ENCODE assay signal across 11 mouse cellular contexts in genomic region chr3:104319377-104319776, GRCm38 (mm10).
DNase-seq lines count a peak whose midpoint lies in the region; ATAC-seq and TF ChIP-seq lines count a peak whose summit lies in the region.
"Had no signal": no experiment of that assay in that cellular context is flagged by ENCODE, and none has a peak within 500 bp of the region (broad histone marks: within the 10 kb centered on the region; RNA-seq: fewer than 3 reads in every experiment).

No protein-coding gene starts in this region.

- no peak overlapping the region for H3K4me2 ChIP-seq in forebrain, embryonic 13.5 days
- no peak overlapping the region for H3K4me2 ChIP-seq in hindbrain, embryonic 16.5 days (ENCODE audit: low read length)
- H3K4me2 ChIP-seq in midbrain, embryonic 14.5 days (ENCODE audit: low read length), result no peak overlapping the region

- no peaks in the 10 kb centered on the region for H3K9me3 ChIP-seq in forebrain, embryonic 13.5 days (replicated peaks)
- H3K9me3 ChIP-seq in hindbrain, embryonic 16.5 days (ENCODE audit: control insufficient read depth, low read length), result no peaks in the 10 kb centered on the region
- H3K9me3 ChIP-seq in midbrain, embryonic 14.5 days (ENCODE audit: control insufficient read depth, low read length), result no peaks in the 10 kb centered on the region

- TF ChIP-seq CTCF in kidney, adult 2 months (conservative IDR thresholded peaks at IDR 0.05; ENCODE audit: insufficient read depth, insufficient read length, low read depth, low read length), result no peak

- H3K27ac ChIP-seq in kidney, adult 2 months (ENCODE audit: insufficient read depth, low read depth, low read length), result no peak overlapping the region
- no peak overlapping the region for H3K27ac ChIP-seq in forebrain, embryonic 13.5 days
- H3K27ac ChIP-seq in hindbrain, embryonic 16.5 days (ENCODE audit: low read depth, low read length), result no peak overlapping the region
- H3K27ac ChIP-seq in midbrain, embryonic 14.5 days (replicated peaks; ENCODE audit: low read depth, low read length), result no peak overlapping the region
- H3K27ac ChIP-seq: liver, embryonic 14.5 days had no signal

- ATAC-seq in forebrain, embryonic 13.5 days, result peak; percentile 39; the same call in 1 of the 2 replicates
- peak; percentile 56; the same call in 1 of the 2 replicates for ATAC-seq in hindbrain, embryonic 16.5 days
- ATAC-seq in midbrain, embryonic 14.5 days (ENCODE audit: low FRiP score, low TSS enrichment), result peak; percentile 50; the same call in 1 of the 2 replicates

- no peak overlapping the region for H3K4me3 ChIP-seq in kidney, adult 2 months (ENCODE audit: insufficient read depth, low read depth, low read length)
- H3K4me3 ChIP-seq in forebrain, embryonic 13.5 days, result no peak overlapping the region
- H3K4me3 ChIP-seq in hindbrain, embryonic 16.5 days (ENCODE audit: low read length), result no peak overlapping the region
- H3K4me3 ChIP-seq in midbrain, embryonic 14.5 days (replicated peaks; ENCODE audit: low read depth, low read length), result no peak overlapping the region

- no peak overlapping the region for H3K9ac ChIP-seq in forebrain, embryonic 13.5 days
- no peak overlapping the region for H3K9ac ChIP-seq in hindbrain, embryonic 16.5 days (ENCODE audit: low read depth, low read length)
- no peak overlapping the region for H3K9ac ChIP-seq in midbrain, embryonic 14.5 days (replicated peaks; ENCODE audit: low read length)
- H3K9ac ChIP-seq: liver, embryonic 14.5 days had no signal

- H3K4me1 ChIP-seq in kidney, adult 2 months (ENCODE audit: control insufficient read depth, insufficient read depth, low read length), result peaks cover 5% of the 10 kb centered on the region; the same call in 1 of the 2 replicates
- peaks cover 22% of the 10 kb centered on the region for H3K4me1 ChIP-seq in forebrain, embryonic 13.5 days
- peaks cover 6% of the 10 kb centered on the region for H3K4me1 ChIP-seq in hindbrain, embryonic 16.5 days (ENCODE audit: control insufficient read depth, insufficient read depth, low read depth, low read length)
- peaks cover 5% of the 10 kb centered on the region; the same call in 1 of the 2 replicates for H3K4me1 ChIP-seq in midbrain, embryonic 14.5 days (ENCODE audit: control insufficient read depth, insufficient read depth, low read length)

- H3K36me3 ChIP-seq in kidney, adult 2 months (ENCODE audit: control insufficient read depth, insufficient read depth, low read length), result no peaks in the 10 kb centered on the region
- no peaks in the 10 kb centered on the region for H3K36me3 ChIP-seq in forebrain, embryonic 13.5 days (ENCODE audit: poor library complexity, severe bottlenecking)
- no peaks in the 10 kb centered on the region for H3K36me3 ChIP-seq in hindbrain, embryonic 16.5 days (ENCODE audit: control insufficient read depth, insufficient read depth, low read length)
- no peaks in the 10 kb centered on the region for H3K36me3 ChIP-seq in midbrain, embryonic 14.5 days (ENCODE audit: control insufficient read depth, insufficient read depth, low read length)

- 48% methylated on average over 6 of the region's 6 CpGs for WGBS in kidney, adult 2 months
- WGBS in forebrain, embryonic 13.5 days, result 39% methylated on average over 6 of the region's 6 CpGs
- WGBS in hindbrain, embryonic 16.5 days, result 42% methylated on average over 6 of the region's 6 CpGs
- WGBS in midbrain, embryonic 14.5 days, result 18% methylated on average over 6 of the region's 6 CpGs

- TF ChIP-seq POLR2A in kidney, adult 2 months (IDR thresholded peaks at IDR 0.05; ENCODE audit: low read depth, low read length), result no peak

- H3K27me3 ChIP-seq in kidney, adult 2 months (replicated peaks; ENCODE audit: control insufficient read depth, insufficient read depth, low read length), result no peaks in the 10 kb centered on the region
- no peaks in the 10 kb centered on the region for H3K27me3 ChIP-seq in forebrain, embryonic 13.5 days
- no peaks in the 10 kb centered on the region for H3K27me3 ChIP-seq in hindbrain, embryonic 16.5 days (replicated peaks; ENCODE audit: control insufficient read depth, insufficient read depth, low read length)
- H3K27me3 ChIP-seq in midbrain, embryonic 14.5 days (ENCODE audit: control insufficient read depth, insufficient read depth, low read length), result no peaks in the 10 kb centered on the region

- peak; percentile 22 for DNase-seq in kidney, adult 2 months
- DNase-seq in kidney, postnatal 4 days, result no peak
- peak; percentile 60 for DNase-seq in midbrain, embryonic 14.5 days
- DNase-seq in thymus, postnatal 36 days, result no peak
- DNase-seq in left cerebral cortex, adult 18-20 months (ENCODE audit: low spot score in 2 of 2), result no peak
- DNase-seq in layer of hippocampus, adult 9-11 months, result no peak
- DNase-seq: cerebellum, adult 9-10 months; thymus, postnatal 14 days had no signal

Comparison
In these comparisons a context has a peak if more than half of its experiments do, and no peak if none do; other contexts are left out.
1. DNase-seq: peak in kidney, adult 2 months (single experiment) and midbrain, embryonic 14.5 days (single experiment); none in kidney, postnatal 4 days (0 of 2), thymus, postnatal 36 days (0 of 2), left cerebral cortex, adult 18-20 months (0 of 2) and layer of hippocampus, adult 9-11 months (single experiment).
2. Peak in every context shown above with its lines, with median percentiles within 50 percentile points of each other: ATAC-seq.